Mouse (Mus musculus) megakaryocyte, embryonic 14.5 days (primary cell): Measurements from ENCODE around the gene Manbal. TPM values are rescaled to one million over a fixed set of nuclear protein-coding genes. Genes with fewer than 3 reads are reported as not detected.

Source experiments
- H3K27me3 ChIP-seq: replicated peaks from 2 replicates; pipeline ENCODE3; 2012; ENCODE audit warnings: inconsistent platforms
- H3K36me3 ChIP-seq: replicated peaks from 2 replicates; pipeline ENCODE3; 2012; ENCODE audit warnings: low read length, inconsistent platforms, mixed read lengths
- H3K4me1 ChIP-seq: 2 replicates; pipeline ENCODE4 v1.6.1; 2012; ENCODE audit warnings: inconsistent platforms
- H3K4me3 ChIP-seq: replicated peaks from 2 replicates; pipeline ENCODE3; 2012; ENCODE audit warnings: moderate library complexity, mild to moderate bottlenecking, inconsistent platforms
- H3K9me3 ChIP-seq: 2 replicates; pipeline ENCODE4 v1.6.1; 2012; ENCODE audit warnings: inconsistent platforms
- FLI1 ChIP-seq: IDR thresholded peaks from 2 replicates; pipeline ENCODE4 v1.6.1; 2012; ENCODE audit warnings: low read length, inconsistent platforms, mixed read lengths
- GATA1 ChIP-seq: IDR thresholded peaks from 3 replicates; pipeline ENCODE4 v1.6.1; 2012; ENCODE audit warnings: mixed read lengths, low read length, inconsistent platforms, borderline replicate concordance
- polyA plus RNA-seq: library from polyadenylated mRNA; stranded (reverse); fragments of >175 nt; gene quantifications from 2 replicates; pipeline ENCODE4 v1.2.3, GENCODE M21; 2012; ENCODE audit warnings: low replicate concordance; ENCODE audit not compliant: insufficient read depth

Manbal gene
- polyA plus RNA-seq, 1 experiment = 42.3 TPM

DNA sequence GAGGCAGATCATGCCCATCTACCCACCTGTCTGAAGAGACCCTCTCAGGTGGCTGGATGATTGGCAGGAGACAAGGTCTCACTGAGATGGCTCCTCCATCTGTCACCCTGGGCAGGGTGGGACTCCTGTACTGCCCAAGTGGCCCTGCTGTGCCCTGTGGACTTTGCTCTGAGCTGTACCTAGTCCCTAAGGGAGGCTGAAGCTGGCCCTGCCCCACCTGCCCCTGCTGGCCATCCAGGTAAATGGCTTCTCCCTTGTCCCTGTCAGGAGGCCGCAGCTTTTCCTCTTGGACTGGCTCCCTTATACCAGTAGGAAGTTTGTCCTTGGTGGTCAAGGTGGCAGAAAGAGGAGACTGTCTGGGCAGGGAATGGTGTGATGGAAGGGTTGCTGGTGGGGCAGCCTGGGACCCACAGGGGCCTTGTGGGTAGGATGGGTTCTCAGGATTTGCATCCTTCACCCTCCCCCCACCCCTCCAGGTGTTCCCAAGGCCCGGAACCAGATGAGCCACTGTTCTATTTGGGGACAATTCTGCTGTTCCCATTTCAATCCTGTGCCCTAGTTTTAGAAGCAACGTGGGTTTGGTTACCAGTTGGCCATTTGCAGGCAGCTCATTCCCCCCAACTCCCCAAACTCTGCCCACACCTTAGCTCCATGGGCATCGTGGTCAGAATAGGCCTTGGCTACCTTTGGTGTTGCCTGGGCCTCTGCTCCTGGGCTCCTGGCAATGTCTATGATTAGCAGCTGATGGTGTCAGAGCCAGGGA, 63.5 kb downstream of the Manbal start:
- peak overlapping the region; percentile 80 for H3K4me3 ChIP-seq
- H3K27me3 ChIP-seq = peaks cover 19% of the 10 kb centered on the region
- H3K4me1 ChIP-seq = peaks cover 100% of the 10 kb centered on the region
- TF ChIP-seq GATA1 = no peak
- no peak for TF ChIP-seq FLI1
- H3K36me3 ChIP-seq = peaks cover 91% of the 10 kb centered on the region
- no peaks in the 10 kb centered on the region for H3K9me3 ChIP-seq

DNA sequence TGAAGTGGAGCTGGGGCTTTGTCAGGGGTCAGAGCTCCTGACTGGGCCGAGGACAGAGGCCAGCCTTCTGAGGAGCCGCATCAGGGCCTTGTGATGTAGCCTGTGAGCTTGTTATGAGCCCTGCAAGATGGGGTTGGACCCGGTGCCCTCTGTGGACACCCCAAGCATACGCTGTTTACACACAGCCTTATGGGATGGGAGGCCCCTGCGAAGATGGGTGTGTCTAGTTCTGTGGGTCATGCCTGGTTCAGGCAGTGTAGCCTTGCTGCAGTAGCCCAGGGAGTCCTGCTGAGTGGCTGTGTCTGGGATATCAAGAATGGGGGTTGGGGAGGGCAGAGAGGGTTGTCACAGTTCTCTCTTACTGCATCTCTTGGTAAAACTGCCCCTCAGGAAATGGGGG, 64.5 kb downstream of the Manbal start:
- no peaks in the 10 kb centered on the region for H3K9me3 ChIP-seq
- H3K4me1 ChIP-seq = peaks cover 100% of the 10 kb centered on the region
- H3K27me3 ChIP-seq = peaks cover 21% of the 10 kb centered on the region
- H3K4me3 ChIP-seq = peak overlapping the region; percentile 86
- H3K36me3 ChIP-seq = peaks cover 91% of the 10 kb centered on the region
- TF ChIP-seq GATA1 = no peak
- TF ChIP-seq FLI1 = no peak

DNA sequence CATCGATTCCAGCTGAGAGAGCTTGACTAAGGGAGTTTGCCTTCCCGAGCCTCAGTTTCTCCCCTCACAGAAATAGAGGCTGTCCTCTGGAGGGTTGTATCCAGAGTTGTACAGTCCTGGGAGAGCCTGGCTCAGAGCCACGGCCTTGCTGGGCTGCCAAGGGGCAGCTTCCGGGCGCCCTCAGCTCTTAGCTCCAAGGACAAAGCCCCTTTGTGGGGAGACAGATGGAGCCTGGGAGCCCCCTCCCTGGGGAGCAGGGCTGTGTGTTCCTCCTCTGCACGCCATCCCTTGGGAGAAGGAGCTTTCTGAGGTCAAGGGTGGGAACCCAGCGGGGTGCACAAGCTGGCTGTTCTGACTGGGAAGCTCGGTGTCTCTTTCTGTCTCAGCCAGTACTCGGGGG, 65.1 kb downstream of the Manbal start:
- peaks cover 91% of the 10 kb centered on the region for H3K36me3 ChIP-seq
- H3K27me3 ChIP-seq = peaks cover 21% of the 10 kb centered on the region
- H3K9me3 ChIP-seq = no peaks in the 10 kb centered on the region
- H3K4me3 ChIP-seq = no peak overlapping the region
- TF ChIP-seq GATA1 (no peak), FLI1 (no peak)
- H3K4me1 ChIP-seq = peaks cover 100% of the 10 kb centered on the region

DNA sequence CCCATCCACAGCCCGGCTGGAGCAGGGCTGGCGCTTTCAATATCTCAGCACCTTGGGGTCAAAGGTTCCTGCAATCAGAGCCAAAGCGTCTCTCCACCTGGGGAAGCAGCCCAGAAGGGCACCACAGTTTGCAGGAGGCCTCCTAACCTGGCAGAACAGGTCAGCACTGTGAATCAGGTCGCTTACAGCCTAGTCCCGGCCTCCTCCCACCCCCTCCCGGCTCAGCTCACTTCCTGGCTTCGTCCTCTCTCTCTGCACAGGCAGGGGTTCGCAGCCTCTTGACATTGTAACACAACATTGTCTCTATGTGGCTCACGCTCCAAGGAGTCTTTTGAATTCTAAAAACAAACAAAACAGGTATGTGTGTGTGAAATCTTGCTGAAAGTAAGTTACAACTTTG, 66.6 kb downstream of the Manbal start:
- Histone ChIP-seq H3K4me1 (peaks cover 100% of the 10 kb centered on the region), H3K36me3 (peaks cover 98% of the 10 kb centered on the region), H3K27me3 (peaks cover 24% of the 10 kb centered on the region), H3K4me3 (no peak overlapping the region), H3K9me3 (no peaks in the 10 kb centered on the region)
- TF ChIP-seq FLI1 = no peak
- TF ChIP-seq GATA1 = no peak

DNA sequence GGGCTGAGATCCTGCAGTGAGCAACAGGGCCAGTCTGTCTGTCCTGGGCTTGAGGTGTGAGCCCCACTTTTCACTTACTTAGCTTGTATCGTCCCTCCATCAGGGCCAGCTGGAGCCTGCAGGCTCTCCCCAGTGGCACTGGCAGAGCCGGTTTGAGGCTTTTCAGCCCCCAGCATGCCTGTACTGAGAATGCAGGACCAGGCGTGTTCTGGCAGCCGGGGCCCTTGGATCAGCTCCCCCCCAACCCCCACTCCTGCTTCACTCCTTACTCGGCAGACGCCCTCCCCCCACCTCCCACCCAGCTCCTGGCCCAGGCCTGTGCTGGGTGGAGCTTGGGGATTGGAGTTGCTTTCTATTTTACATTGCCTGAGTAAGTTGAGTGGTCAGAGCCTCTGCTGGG, 67.1 kb downstream of the Manbal start:
- Histone ChIP-seq H3K9me3 (no peaks in the 10 kb centered on the region), H3K4me1 (peaks cover 98% of the 10 kb centered on the region), H3K27me3 (peaks cover 24% of the 10 kb centered on the region), H3K36me3 (peaks cover 99% of the 10 kb centered on the region), H3K4me3 (no peak overlapping the region)
- TF ChIP-seq GATA1 (no peak), FLI1 (no peak)

DNA sequence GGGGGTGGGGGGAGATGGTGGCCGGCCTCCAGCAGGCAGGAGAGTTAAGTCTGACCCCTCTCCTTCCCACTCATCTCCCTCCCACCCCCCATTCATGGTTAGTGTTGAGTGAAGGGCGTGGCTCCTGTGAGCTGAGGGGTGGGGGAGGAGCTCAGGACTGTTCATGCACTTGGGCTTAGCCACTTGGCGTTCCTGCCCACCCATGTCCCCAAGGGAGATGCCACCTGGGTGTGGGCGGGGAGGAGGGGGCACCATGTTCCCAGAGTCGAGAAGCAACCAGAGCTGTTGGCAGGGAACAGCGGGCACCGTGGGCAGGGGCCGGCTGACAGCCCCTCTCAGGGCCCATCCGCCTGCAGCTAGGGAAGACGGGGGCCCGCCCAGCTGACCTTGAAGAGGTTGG, 69.1 kb downstream of the Manbal start:
- H3K4me3 ChIP-seq = peak overlapping the region; percentile 53
- H3K36me3 ChIP-seq = peaks cover 98% of the 10 kb centered on the region
- H3K4me1 ChIP-seq = peaks cover 89% of the 10 kb centered on the region
- TF ChIP-seq GATA1 (no peak), FLI1 (no peak)
- H3K9me3 ChIP-seq = peaks cover 4% of the 10 kb centered on the region; the same call in 1 of the 2 replicates
- H3K27me3 ChIP-seq = peaks cover 22% of the 10 kb centered on the region

DNA sequence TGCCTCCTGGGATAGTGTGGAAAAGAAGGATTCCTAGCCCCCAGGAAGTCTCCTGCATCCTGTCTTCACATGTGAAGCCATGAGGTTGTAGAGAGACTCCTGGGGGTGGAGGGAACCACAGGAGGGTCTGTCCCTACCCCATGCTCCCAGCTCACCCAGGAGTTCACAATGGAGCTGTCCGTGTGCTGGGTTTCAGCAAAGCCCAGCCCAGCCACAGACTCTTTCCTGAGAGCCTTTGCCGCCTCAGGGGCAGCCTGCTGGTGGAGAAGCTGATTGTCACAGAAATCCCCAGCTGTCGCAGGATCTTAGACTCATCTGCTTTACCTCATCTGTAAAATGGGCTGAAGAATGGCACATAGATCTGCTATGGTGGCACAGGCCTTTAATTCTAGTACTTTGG, 69.7 kb downstream of the Manbal start:
- H3K4me1 ChIP-seq = peaks cover 89% of the 10 kb centered on the region
- peaks cover 98% of the 10 kb centered on the region for H3K36me3 ChIP-seq
- peaks cover 4% of the 10 kb centered on the region; the same call in 1 of the 2 replicates for H3K9me3 ChIP-seq
- H3K4me3 ChIP-seq = no peak overlapping the region
- TF ChIP-seq GATA1 (no peak), FLI1 (no peak)
- peaks cover 20% of the 10 kb centered on the region for H3K27me3 ChIP-seq

DNA sequence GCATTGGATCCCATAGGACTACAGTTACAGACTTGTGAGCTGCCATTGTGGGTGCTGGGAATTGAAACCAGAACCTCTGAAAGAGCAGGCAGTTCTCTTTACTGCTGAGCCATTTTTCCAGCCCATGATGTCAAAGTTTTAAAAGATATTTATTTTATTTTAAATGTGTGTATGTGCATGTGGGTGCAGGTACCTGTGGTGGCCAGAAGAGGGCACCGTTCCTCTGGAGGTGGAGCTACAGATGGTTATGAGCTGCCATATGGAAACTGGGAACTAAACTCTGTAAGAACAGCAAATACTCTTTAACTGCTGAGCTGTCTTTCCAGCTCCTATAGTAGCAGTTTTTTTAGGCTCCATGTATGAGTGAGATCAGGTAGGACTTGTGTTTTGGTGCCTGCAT, 74.0 kb downstream of the Manbal start:
- Histone ChIP-seq H3K4me1 (peaks cover 85% of the 10 kb centered on the region), H3K4me3 (no peak overlapping the region), H3K27me3 (peaks cover 4% of the 10 kb centered on the region), H3K9me3 (peaks cover 4% of the 10 kb centered on the region; the same call in 1 of the 2 replicates), H3K36me3 (peaks cover 85% of the 10 kb centered on the region)
- no peak for TF ChIP-seq FLI1
- TF ChIP-seq GATA1 = no peak

Other genes starting within 250 kb of the Manbal start
- 16.0 and 27.3 TPM in 2 replicates for gene Samhd1, start 232.3 kb upstream of the Manbal start, polyA plus RNA-seq
- gene Rbl1, start 163.1 kb upstream of the Manbal start, polyA plus RNA-seq = 1.3 and 2.1 TPM in 2 replicates
- 73.1 and 98.6 TPM in 2 replicates for gene Rpn2, start 88.6 kb upstream of the Manbal start, polyA plus RNA-seq
- gene Mroh8, start 88.0 kb upstream of the Manbal start, polyA plus RNA-seq = not detected in 2 replicates
- 1.1 TPM in 1 of 2 replicates, not detected in the other for gene Ghrh, start 20.1 kb upstream of the Manbal start, polyA plus RNA-seq
- 186 and 225 TPM in 2 replicates for gene Src, start 50.9 kb downstream of the Manbal start, polyA plus RNA-seq
- gene Nnat, start 192.5 kb downstream of the Manbal start, polyA plus RNA-seq = not detected in 2 replicates
- 24.7 and 88.6 TPM in 2 replicates for gene Blcap, start 203.7 kb downstream of the Manbal start, polyA plus RNA-seq